Mouse (Mus musculus) neural tube, embryonic 13.5 days (tissue): Measurements from ENCODE around the gene Ky. TPM values are rescaled to one million over a fixed set of nuclear protein-coding genes. Genes with fewer than 3 reads are reported as not detected.

Experiments
- ATAC-seq: fragments of 200-750 bp; cut with Nextera tagmentation; 2 replicates; pipeline ENCODE4 v1.8.0; 2017; ENCODE audit warnings: low read depth, mild to moderate bottlenecking, moderate TSS enrichment, moderate library complexity
- H3K27ac ChIP-seq: fragments of 300-500 bp; sonication (generic); replicated peaks from 2 replicates; pipeline ENCODE4 v1.5.1; 2015; ENCODE audit warnings: moderate library complexity, mild to moderate bottlenecking, inconsistent platforms
- H3K27me3 ChIP-seq: fragments of 300-500 bp; sonication (generic); 2 replicates; pipeline ENCODE4 v1.6.1; 2015; ENCODE audit warnings: mild to moderate bottlenecking, inconsistent platforms
- H3K36me3 ChIP-seq: fragments of 300-500 bp; sonication (generic); 2 replicates; pipeline ENCODE4 v1.6.1; 2015; ENCODE audit warnings: mild to moderate bottlenecking, inconsistent platforms
- H3K4me1 ChIP-seq: fragments of 300-500 bp; sonication (generic); replicated peaks from 2 replicates; pipeline ENCODE4 v1.6.1; 2015; ENCODE audit warnings: inconsistent platforms
- H3K4me2 ChIP-seq: fragments of 300-500 bp; sonication (generic); 2 replicates; pipeline ENCODE4 v1.6.1; 2015; ENCODE audit warnings: inconsistent platforms, mild to moderate bottlenecking, moderate library complexity
- H3K4me3 ChIP-seq: fragments of 300-500 bp; sonication (generic); 2 replicates; pipeline ENCODE4 v1.5.1; 2015; ENCODE audit warnings: mild to moderate bottlenecking, inconsistent platforms
- H3K9ac ChIP-seq: fragments of 300-500 bp; sonication (generic); 2 replicates; pipeline ENCODE4 v1.6.1; 2015; ENCODE audit warnings: moderate library complexity, mild to moderate bottlenecking, inconsistent platforms
- H3K9me3 ChIP-seq: fragments of 300-500 bp; sonication (generic); 2 replicates; pipeline ENCODE4 v1.6.1; 2016; ENCODE audit warnings: inconsistent platforms
- WGBS: fragments of 180-500 bp; shearing (Covaris S2); methylation state at CpG from one replicate; pipeline ENCODE4 v1.1.7; 2015; 5-methylcytosine and 5-hydroxymethylcytosine counted together
- polyA plus RNA-seq: library from polyadenylated mRNA; unstranded; fragments of >200 nt; fragmentation: Nextera tagmentation; extraction: Ambion mirVana; gene quantifications from 2 replicates; pipeline ENCODE4 v1.2.1, GENCODE M21; 2015

Gene Ky
- polyA plus RNA-seq, 1 experiment from 2014 or later: 0.36 TPM

GRCm38 (mm10) chr9:102587347-102587746 lies 81.8 kb downstream of the Ky start:
- Histone ChIP-seq H3K9ac (no peak overlapping the region), H3K4me3 (no peak overlapping the region), H3K36me3 (peaks cover 35% of the 10 kb centered on the region), H3K27me3 (no peaks in the 10 kb centered on the region), H3K27ac (no peak overlapping the region), H3K9me3 (no peaks in the 10 kb centered on the region), H3K4me1 (no peaks in the 10 kb centered on the region), H3K4me2 (no peak overlapping the region)
- 66% methylated on average over 5 of the region's 5 CpGs for WGBS
- ATAC-seq: no peak

- Histone ChIP-seq H3K4me1 (peaks cover 3% of the 10 kb centered on the region; the same call in 1 of the 2 replicates), H3K36me3 (peaks cover 35% of the 10 kb centered on the region), H3K4me3 (no peak overlapping the region), H3K27ac (no peak overlapping the region), H3K4me2 (no peak overlapping the region), H3K9ac (no peak overlapping the region), H3K9me3 (no peaks in the 10 kb centered on the region), H3K27me3 (no peaks in the 10 kb centered on the region)
- WGBS: 59% methylated on average over 6 of the region's 6 CpGs
- no peak for ATAC-seq
These were observed 89.3 kb downstream of the Ky start for GRCm38 (mm10) chr9:102594667-102595393.

Other genes with a start within 250 kb of the Ky start
- gene Ephb1, start 151.1 kb upstream of the Ky start, polyA plus RNA-seq: 30.4 and 33.6 TPM in 2 replicates
- gene Anapc13, start 120.5 kb downstream of the Ky start, polyA plus RNA-seq: 174 TPM in 2 replicates
- gene Cep63, start 120.8 kb downstream of the Ky start, polyA plus RNA-seq: 38.9 and 45.6 TPM in 2 replicates
- 59.3 and 69.6 TPM in 2 replicates for gene Amotl2, start 210.9 kb downstream of the Ky start, polyA plus RNA-seq